Mouse (Mus musculus): ENCODE data around the gene 1700020D05Rik. TPM values are rescaled to one million over a fixed set of nuclear protein-coding genes. Genes with fewer than 3 reads are reported as not detected.
"Not testable (repeated sequence)": the region's sequence is repeated elsewhere in the genome, so short reads cannot be mapped to it uniquely, and the experiment has no call there.

The 1700020D05Rik gene
- polyA plus RNA-seq, 1 experiment from 2014 or later = not detected

- Histone ChIP-seq H3K27ac (peak within 1 kb of the TSS; percentile 97), H3K36me3 (peaks cover 51% of the 10 kb centered on the region), H3K4me3 (peak within 1 kb of the TSS; percentile 97), H3K9me3 (replicated peaks) (no peaks in the 10 kb centered on the region), H3K27me3 (ENCODE audit: low read depth, poor library complexity, severe bottlenecking) (no peaks in the 10 kb centered on the region), H3K4me1 (peaks cover 43% of the 10 kb centered on the region)
- under 1% methylated on average over 62 of the region's 62 CpGs for WGBS
- peak; percentile 97 for DNase-seq (ENCODE audit: low spot score)
Observed at GRCm38 (mm10) chr19:5490313-5490897, 13.2 kb downstream of the 1700020D05Rik start, which contains the start of gene Cfl1. Cfl1 (plus strand) TSS chr19:5490455.

DNA sequence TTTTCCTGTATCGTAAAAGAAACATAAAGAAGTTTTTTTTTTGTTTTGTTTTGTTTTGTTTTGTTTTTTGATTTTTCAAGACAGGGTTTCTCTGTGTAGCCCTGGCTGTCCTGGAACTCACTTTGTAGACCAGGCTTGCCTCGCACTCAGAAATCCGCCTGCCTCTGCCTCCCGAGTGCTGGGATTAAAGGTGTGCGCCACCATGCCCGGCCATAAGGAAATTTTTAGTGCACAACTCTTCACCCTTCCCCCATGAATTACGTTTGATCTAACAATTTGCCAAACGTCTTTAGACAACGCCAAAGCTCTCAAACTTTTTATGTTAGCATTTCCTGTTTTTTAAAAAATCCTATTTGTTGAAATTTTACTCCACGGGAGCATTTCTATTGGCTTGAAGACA is 13.9 kb downstream of the 1700020D05Rik start:
- H3K27me3 ChIP-seq (ENCODE audit: low read depth, poor library complexity, severe bottlenecking); H3K9me3 ChIP-seq (replicated peaks); DNase-seq (ENCODE audit: low spot score): not testable (repeated sequence)
- WGBS = 57% methylated on average over 10 of the region's 10 CpGs
- Histone ChIP-seq H3K36me3 (peaks cover 53% of the 10 kb centered on the region), H3K4me1 (peaks cover 43% of the 10 kb centered on the region), H3K4me3 (peak overlapping the region; percentile 97), H3K27ac (peak overlapping the region; percentile 97)

- H3K4me1 ChIP-seq = peaks cover 41% of the 10 kb centered on the region
- peaks cover 53% of the 10 kb centered on the region for H3K36me3 ChIP-seq
- peak; percentile 98 for DNase-seq (ENCODE audit: low spot score)
- under 1% methylated on average over 26 of the region's 26 CpGs for WGBS
- no peaks in the 10 kb centered on the region for H3K9me3 ChIP-seq (replicated peaks)
- H3K4me3 ChIP-seq = peak overlapping the region; percentile 97
- H3K27ac ChIP-seq = peak overlapping the region; percentile 97
- H3K27me3 ChIP-seq (ENCODE audit: low read depth, poor library complexity, severe bottlenecking) = no peaks in the 10 kb centered on the region
Observed at GRCm38 (mm10) chr19:5488878-5489571, 14.6 kb downstream of the 1700020D05Rik start.

GRCm38 (mm10) chr19:5487768-5488550 is 15.6 kb downstream of the 1700020D05Rik start, which contains the start of gene Mus81:
Mus81 (minus strand) TSS chr19:5488402.
- H3K27me3 ChIP-seq (ENCODE audit: low read depth, poor library complexity, severe bottlenecking) = no peaks in the 10 kb centered on the region
- peak within 1 kb of the TSS; percentile 97 for H3K4me3 ChIP-seq
- peaks cover 41% of the 10 kb centered on the region for H3K4me1 ChIP-seq
- no peaks in the 10 kb centered on the region for H3K9me3 ChIP-seq (replicated peaks)
- 1% methylated on average over 39 of the region's 39 CpGs for WGBS
- peak; percentile 98 for DNase-seq (ENCODE audit: low spot score)
- H3K27ac ChIP-seq = peak within 1 kb of the TSS; percentile 97
- H3K36me3 ChIP-seq = peaks cover 53% of the 10 kb centered on the region

- 90% methylated on average over 4 of the region's 4 CpGs for WGBS
- peaks cover 35% of the 10 kb centered on the region for H3K4me1 ChIP-seq
- H3K27ac ChIP-seq = peak overlapping the region; percentile 97; the same call in 1 of the 2 replicates
- no peaks in the 10 kb centered on the region for H3K27me3 ChIP-seq (ENCODE audit: low read depth, poor library complexity, severe bottlenecking)
- H3K36me3 ChIP-seq = peaks cover 53% of the 10 kb centered on the region
- no peak for DNase-seq (ENCODE audit: low spot score)
- peak overlapping the region; percentile 97 for H3K4me3 ChIP-seq
- H3K9me3 ChIP-seq (replicated peaks) = no peaks in the 10 kb centered on the region
Observed at GRCm38 (mm10) chr19:5486771-5487170, 16.8 kb downstream of the 1700020D05Rik start.

- Histone ChIP-seq H3K9me3 (replicated peaks) (no peaks in the 10 kb centered on the region), H3K4me1 (peaks cover 34% of the 10 kb centered on the region), H3K27me3 (ENCODE audit: low read depth, poor library complexity, severe bottlenecking) (no peaks in the 10 kb centered on the region), H3K36me3 (peaks cover 56% of the 10 kb centered on the region), H3K4me3 (peak overlapping the region; percentile 97), H3K27ac (no peak overlapping the region)
- no peak for DNase-seq (ENCODE audit: low spot score)
- 93% methylated on average over 8 of the region's 8 CpGs for WGBS
Observed at GRCm38 (mm10) chr19:5486286-5486685, 17.3 kb downstream of the 1700020D05Rik start.

DNA sequence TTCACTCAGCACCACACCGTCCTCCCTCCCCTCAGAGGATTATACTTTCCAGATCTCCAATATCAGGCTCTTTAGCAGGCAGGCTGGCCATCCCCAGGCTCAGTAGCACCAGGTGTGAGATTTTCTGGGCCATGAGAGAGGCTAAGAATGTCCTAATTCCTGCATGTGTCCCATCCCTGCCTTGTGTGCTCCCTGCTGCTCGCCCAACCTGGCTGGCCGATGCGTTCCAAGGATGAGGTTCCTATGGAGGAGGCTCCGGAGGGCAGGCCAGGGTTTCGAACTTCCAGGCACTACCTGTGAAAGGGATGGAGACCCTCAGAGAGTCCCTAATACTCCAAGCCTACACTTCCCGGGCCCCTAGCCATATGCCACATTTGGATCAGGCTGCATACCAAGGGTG is 17.8 kb downstream of the 1700020D05Rik start:
- Histone ChIP-seq H3K9me3 (replicated peaks) (no peaks in the 10 kb centered on the region), H3K27ac (no peak overlapping the region), H3K36me3 (peaks cover 61% of the 10 kb centered on the region), H3K27me3 (ENCODE audit: low read depth, poor library complexity, severe bottlenecking) (no peaks in the 10 kb centered on the region), H3K4me1 (peaks cover 34% of the 10 kb centered on the region), H3K4me3 (0 out of 2 replicates have a peak overlapping the region, but pooled peaks have one; percentile 97)
- 93% methylated on average over 7 of the region's 7 CpGs for WGBS
- no peak for DNase-seq (ENCODE audit: low spot score)

DNA sequence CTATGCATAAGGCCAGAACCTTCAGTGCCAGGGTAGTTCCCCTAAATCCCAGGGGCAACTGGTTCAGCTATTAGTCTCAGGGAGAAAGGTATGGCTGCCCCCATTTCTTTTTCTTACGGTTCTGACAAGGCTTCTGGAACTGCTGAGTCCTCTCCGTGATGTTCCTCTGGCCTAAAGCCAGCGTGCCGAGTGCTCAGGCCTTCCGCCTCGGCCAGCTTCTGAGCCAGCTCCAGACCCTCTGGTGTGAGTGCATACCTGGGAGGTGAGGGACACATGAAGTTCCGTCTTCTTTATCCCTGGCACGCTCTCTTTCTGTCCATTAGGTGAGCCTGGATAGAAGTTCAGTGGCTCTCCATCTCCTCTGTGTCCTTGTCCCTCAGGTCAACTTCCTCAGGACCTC is 18.2 kb downstream of the 1700020D05Rik start:
- WGBS = 95% methylated on average over 8 of the region's 8 CpGs
- H3K36me3 ChIP-seq = peaks cover 65% of the 10 kb centered on the region
- no peaks in the 10 kb centered on the region for H3K27me3 ChIP-seq (ENCODE audit: low read depth, poor library complexity, severe bottlenecking)
- H3K4me3 ChIP-seq = no peak overlapping the region
- no peaks in the 10 kb centered on the region for H3K9me3 ChIP-seq (replicated peaks)
- H3K4me1 ChIP-seq = peaks cover 34% of the 10 kb centered on the region
- H3K27ac ChIP-seq = no peak overlapping the region
- DNase-seq (ENCODE audit: low spot score) = no peak

- no peak overlapping the region for H3K27ac ChIP-seq
- H3K36me3 ChIP-seq = peaks cover 74% of the 10 kb centered on the region
- 95% methylated on average over 5 of the region's 5 CpGs for WGBS
Observed at GRCm38 (mm10) chr19:5484496-5484895, 19.1 kb downstream of the 1700020D05Rik start.

GRCm38 (mm10) chr19:5483386-5484359 is 19.9 kb downstream of the 1700020D05Rik start:
- peaks cover 82% of the 10 kb centered on the region for H3K36me3 ChIP-seq
- no peaks in the 10 kb centered on the region for H3K27me3 ChIP-seq (ENCODE audit: low read depth, poor library complexity, severe bottlenecking)
- H3K9me3 ChIP-seq (replicated peaks) = no peaks in the 10 kb centered on the region
- DNase-seq (ENCODE audit: low spot score) = no peak
- WGBS = 96% methylated on average over 19 of the region's 19 CpGs
- H3K4me3 ChIP-seq = no peak overlapping the region
- H3K27ac ChIP-seq = no peak overlapping the region
- peaks cover 22% of the 10 kb centered on the region for H3K4me1 ChIP-seq

More at GRCm38 (mm10) chr19:5484496-5484895, 19.1 kb downstream of the 1700020D05Rik start:
- no peaks in the 10 kb centered on the region for H3K9me3 ChIP-seq (replicated peaks)
- no peak for DNase-seq (ENCODE audit: low spot score)
- H3K4me1 ChIP-seq = peaks cover 29% of the 10 kb centered on the region
- H3K4me3 ChIP-seq = no peak overlapping the region
- H3K27me3 ChIP-seq (ENCODE audit: low read depth, poor library complexity, severe bottlenecking) = no peaks in the 10 kb centered on the region

DNA sequence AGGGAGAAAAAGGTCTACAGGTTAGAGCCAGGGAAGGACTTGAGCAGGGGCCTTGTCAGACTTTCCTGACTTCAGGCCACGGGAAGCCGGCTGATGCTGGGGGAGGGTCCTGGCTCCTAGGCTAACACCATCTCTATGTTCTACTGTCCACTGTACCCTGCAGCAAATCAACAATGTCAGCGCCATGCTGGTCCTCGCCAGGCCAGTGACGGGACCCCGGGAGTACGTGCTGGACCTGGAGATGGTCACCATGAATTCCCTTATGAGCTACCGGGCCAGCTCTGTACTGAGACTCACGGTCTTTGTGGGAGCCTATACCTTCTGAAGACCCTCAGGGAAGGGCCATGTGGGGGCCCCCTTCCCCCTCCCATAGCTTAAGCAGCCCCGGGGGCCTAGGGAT is 22.2 kb downstream of the 1700020D05Rik start:
- WGBS = 91% methylated on average over 10 of the region's 10 CpGs
- Histone ChIP-seq H3K4me1 (peaks cover 9% of the 10 kb centered on the region), H3K27ac (no peak overlapping the region), H3K36me3 (peaks cover 99% of the 10 kb centered on the region), H3K4me3 (no peak overlapping the region), H3K27me3 (ENCODE audit: low read depth, poor library complexity, severe bottlenecking) (no peaks in the 10 kb centered on the region), H3K9me3 (replicated peaks) (no peaks in the 10 kb centered on the region)
- no peak for DNase-seq (ENCODE audit: low spot score)

GRCm38 (mm10) chr19:5480016-5480415 is 23.6 kb downstream of the 1700020D05Rik start:
- DNase-seq (ENCODE audit: low spot score) = no peak
- 94% methylated on average over 10 of the region's 10 CpGs for WGBS
- no peaks in the 10 kb centered on the region for H3K27me3 ChIP-seq (ENCODE audit: low read depth, poor library complexity, severe bottlenecking)
- peaks cover 18% of the 10 kb centered on the region for H3K4me1 ChIP-seq
- H3K9me3 ChIP-seq (replicated peaks) = no peaks in the 10 kb centered on the region
- H3K27ac ChIP-seq = no peak overlapping the region
- 0 out of 2 replicates have a peak overlapping the region, but pooled peaks have one; percentile 4 for H3K4me3 ChIP-seq
- peaks cover 96% of the 10 kb centered on the region for H3K36me3 ChIP-seq
